Mouse (Mus musculus): ENCODE measurements around the gene Gm16223. TPM values are rescaled to one million over a fixed set of nuclear protein-coding genes. Genes with fewer than 3 reads are reported as not detected.

The Gm16223 gene
- polyA plus RNA-seq (2012; rRNA removed), result not detected in 2 replicates

GRCm38 (mm10) chr5:42067476-42068187, at the start of gene Gm16223:
Gm16223 (plus strand) TSS chr5:42067960.

Other genes with a start within 250 kb of the Gm16223 start
- gene Bod1l, start 223.6 kb upstream of the Gm16223 start, polyA plus RNA-seq (2012; rRNA removed), result 4.9 and 5.3 TPM in 2 replicates